Mouse (Mus musculus): ENCODE measurements at regions not wholly inside any gene's neighbourhood (a gene's known extent, or its start where the extent isn't known, plus 50 kb on each side); places are given as distances from the start of the nearest gene placed in this dataset.
A peak's percentile ranks its signal among the peaks of the same experiment; 100 is the strongest.

DNA sequence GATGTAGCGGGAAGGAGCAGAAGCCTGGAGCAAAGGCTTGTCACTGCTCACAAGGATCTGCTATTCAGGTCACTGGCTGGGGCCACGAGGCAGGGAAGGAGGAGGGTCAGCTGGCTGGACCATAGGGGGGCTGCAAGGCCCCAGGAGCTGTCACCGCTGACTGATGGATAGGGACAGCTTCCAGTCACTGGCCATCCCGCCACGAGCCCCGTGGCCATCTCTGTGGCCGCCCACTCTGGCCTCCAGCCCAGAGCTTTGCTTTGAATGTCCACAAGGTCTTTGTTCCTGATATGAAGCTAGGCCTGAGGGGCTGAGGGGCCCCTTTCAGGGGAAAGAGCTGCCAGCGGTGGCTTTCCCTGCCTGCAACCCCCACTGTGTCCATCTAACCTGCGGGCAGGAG is 111.9 kb downstream of the Mn1 start:
- Histone ChIP-seq H3K9me3 (ENCODE audit: low read length) (no peaks in the 10 kb centered on the region), H3K36me3 (ENCODE audit: insufficient read depth, low read length) (no peaks in the 10 kb centered on the region), H3K4me2 (replicated peaks; ENCODE audit: low read depth, low read length) (no peak overlapping the region), H3K27me3 (replicated peaks; ENCODE audit: insufficient read depth, low read length) (no peaks in the 10 kb centered on the region), H3K4me1 (ENCODE audit: insufficient read depth, low read depth, low read length) (no peaks in the 10 kb centered on the region; the same call in 1 of the 2 replicates), H3K27ac (ENCODE audit: low read length) (no peak overlapping the region), H3K9ac (replicated peaks; ENCODE audit: low read depth) (no peak overlapping the region), H3K4me3 (ENCODE audit: low read depth, low read length) (no peak overlapping the region)
- DNase-seq (ENCODE audit: low spot score) (no peak), ATAC-seq (no peak)
- 33% methylated on average over 9 of the region's 9 CpGs for WGBS
- no peak for TF ChIP-seq CTCF (IDR thresholded peaks at IDR 0.05)
- TF ChIP-seq EP300 (IDR thresholded peaks at IDR 0.05) = no peak

DNA sequence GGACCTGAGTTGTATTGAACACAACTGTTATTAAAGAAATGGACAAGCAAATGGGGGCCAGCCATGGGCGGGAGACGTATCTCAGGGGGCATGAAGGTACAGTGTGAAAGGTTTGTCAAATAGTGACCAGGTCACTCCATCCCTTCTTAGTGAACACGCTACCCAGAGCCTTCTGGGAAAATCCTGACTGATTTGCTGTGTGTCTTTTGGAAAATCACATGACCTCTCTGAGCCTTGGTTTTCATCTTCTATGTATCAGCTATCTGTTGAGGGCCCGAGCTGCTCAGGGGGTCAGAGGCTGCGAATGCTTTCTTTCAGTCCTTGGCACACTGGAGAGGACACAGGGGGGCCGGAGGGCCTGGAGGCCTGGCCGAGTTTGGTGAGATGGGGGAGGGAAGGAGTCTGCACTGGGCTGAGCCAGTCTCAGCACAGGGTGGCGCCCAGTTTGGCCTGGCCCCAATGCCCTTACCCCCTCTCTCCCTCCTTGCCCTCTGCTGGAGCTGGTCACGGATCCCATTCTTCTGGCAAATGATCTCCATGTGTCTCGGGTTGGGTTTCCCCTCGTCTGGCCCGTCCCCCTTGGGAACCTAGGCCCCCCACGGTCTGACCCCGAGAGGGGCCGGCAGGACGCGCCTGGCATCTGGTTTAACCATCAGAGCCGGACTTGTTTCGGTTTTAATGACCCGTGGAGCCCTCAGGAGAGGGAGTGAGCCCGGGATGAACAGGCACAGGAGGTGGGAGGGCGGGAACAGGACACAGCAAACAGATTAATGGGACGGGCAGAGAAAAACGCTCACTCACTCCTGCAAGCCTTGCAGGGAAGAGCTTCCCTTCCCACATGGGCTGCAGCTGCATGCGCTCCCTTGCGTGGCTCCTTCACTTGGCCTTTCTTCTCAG is 113.7 kb downstream of the Mn1 start:
- WGBS = 30% methylated on average over 26 of the region's 26 CpGs
- H3K4me1 ChIP-seq (ENCODE audit: insufficient read depth, low read depth, low read length) = no peaks in the 10 kb centered on the region; the same call in 1 of the 2 replicates
- no peaks in the 10 kb centered on the region for H3K27me3 ChIP-seq (replicated peaks; ENCODE audit: insufficient read depth, low read length)
- ATAC-seq (peak; percentile 26; the same call in 1 of the 2 replicates), DNase-seq (ENCODE audit: low spot score) (no peak)
- no peak overlapping the region for H3K4me3 ChIP-seq (ENCODE audit: low read depth, low read length)
- H3K9ac ChIP-seq (replicated peaks; ENCODE audit: low read depth) = no peak overlapping the region
- H3K36me3 ChIP-seq (ENCODE audit: insufficient read depth, low read length) = no peaks in the 10 kb centered on the region
- H3K4me2 ChIP-seq (replicated peaks; ENCODE audit: low read depth, low read length) = peak overlapping the region; percentile 34; the same call in 1 of the 2 replicates
- TF ChIP-seq CTCF (IDR thresholded peaks at IDR 0.05) (no peak), EP300 (IDR thresholded peaks at IDR 0.05) (no peak)
- no peak overlapping the region for H3K27ac ChIP-seq (ENCODE audit: low read length)
- H3K9me3 ChIP-seq (ENCODE audit: low read length) = no peaks in the 10 kb centered on the region

DNA sequence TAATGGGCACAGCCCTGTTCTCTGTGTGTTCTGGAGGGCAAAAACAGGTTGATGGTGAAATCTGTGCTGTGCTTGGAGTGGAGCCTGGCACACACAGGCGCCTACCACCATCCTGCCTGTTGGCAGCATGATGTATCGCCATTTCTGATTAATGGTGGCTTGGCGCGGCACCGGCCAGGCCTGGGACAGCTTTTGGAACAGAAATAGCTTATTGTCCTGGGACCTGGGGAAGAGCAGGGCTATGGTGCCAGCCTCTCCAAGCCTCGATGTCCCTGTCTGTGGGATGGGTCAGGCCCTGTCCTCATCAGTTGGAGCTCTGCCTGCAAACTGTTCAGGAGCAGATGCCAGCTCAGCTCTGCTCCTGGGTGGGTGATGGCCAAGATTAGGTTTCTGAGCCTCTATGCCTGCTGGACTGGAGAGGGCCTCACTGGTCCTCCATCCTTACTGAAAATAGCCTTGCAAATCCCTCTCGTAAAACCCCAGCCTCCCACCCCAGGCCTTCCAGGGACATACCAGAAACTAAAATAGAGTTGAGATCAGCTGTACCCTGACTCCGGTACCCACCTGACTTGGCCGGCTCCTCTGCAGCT is 115.4 kb downstream of the Mn1 start:
- DNase-seq (ENCODE audit: low spot score) = no peak
- no peaks in the 10 kb centered on the region; the same call in 1 of the 2 replicates for H3K4me1 ChIP-seq (ENCODE audit: insufficient read depth, low read depth, low read length)
- WGBS = 86% methylated on average over 9 of the region's 9 CpGs
- H3K36me3 ChIP-seq (ENCODE audit: insufficient read depth, low read length) = no peaks in the 10 kb centered on the region
- no peak overlapping the region for H3K4me2 ChIP-seq (replicated peaks; ENCODE audit: low read depth, low read length)
- ATAC-seq = no peak
- TF ChIP-seq CTCF (IDR thresholded peaks at IDR 0.05) = no peak
- TF ChIP-seq EP300 (IDR thresholded peaks at IDR 0.05) = no peak
- H3K9ac ChIP-seq (replicated peaks; ENCODE audit: low read depth) = no peak overlapping the region
- H3K27me3 ChIP-seq (replicated peaks; ENCODE audit: insufficient read depth, low read length) = no peaks in the 10 kb centered on the region
- no peaks in the 10 kb centered on the region for H3K9me3 ChIP-seq (ENCODE audit: low read length)
- H3K27ac ChIP-seq (ENCODE audit: low read length) = no peak overlapping the region
- no peak overlapping the region for H3K4me3 ChIP-seq (ENCODE audit: low read depth, low read length)

DNA sequence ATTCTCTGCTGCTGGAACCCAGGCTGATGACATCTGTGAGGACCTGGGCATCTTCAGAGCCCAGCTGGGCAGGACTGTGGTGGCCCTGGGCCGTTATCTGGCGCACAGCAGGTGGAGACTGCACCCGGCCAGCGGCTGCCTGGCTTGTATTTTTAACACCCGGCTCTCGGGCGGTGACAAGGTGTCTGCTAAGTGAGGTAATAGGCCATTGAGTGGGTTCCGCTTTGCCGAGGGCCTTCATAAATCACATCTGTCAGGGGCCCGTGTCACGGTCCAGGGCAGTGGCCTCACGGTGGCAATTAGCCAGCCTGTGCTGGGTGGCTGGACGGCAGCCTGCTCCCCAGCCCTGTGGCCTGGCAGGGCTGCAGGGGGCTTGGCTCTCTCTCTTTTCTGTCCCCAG is 118.8 kb downstream of the Mn1 start:
- H3K4me1 ChIP-seq (ENCODE audit: insufficient read depth, low read depth, low read length) = no peaks in the 10 kb centered on the region
- H3K36me3 ChIP-seq (ENCODE audit: insufficient read depth, low read length) = no peaks in the 10 kb centered on the region
- H3K4me3 ChIP-seq (ENCODE audit: low read depth, low read length) = no peak overlapping the region
- H3K27ac ChIP-seq (ENCODE audit: low read length) = no peak overlapping the region
- 10% methylated on average over 11 of the region's 13 CpGs for WGBS
- no peaks in the 10 kb centered on the region for H3K9me3 ChIP-seq (ENCODE audit: low read length)
- no peaks in the 10 kb centered on the region for H3K27me3 ChIP-seq (replicated peaks; ENCODE audit: insufficient read depth, low read length)
- no peak for TF ChIP-seq EP300 (IDR thresholded peaks at IDR 0.05)
- no peak for TF ChIP-seq CTCF (IDR thresholded peaks at IDR 0.05)
- no peak overlapping the region for H3K9ac ChIP-seq (replicated peaks; ENCODE audit: low read depth)
- peak; percentile 55 for ATAC-seq
- H3K4me2 ChIP-seq (replicated peaks; ENCODE audit: low read depth, low read length) = no peak overlapping the region
- no peak for DNase-seq (ENCODE audit: low spot score)

DNA sequence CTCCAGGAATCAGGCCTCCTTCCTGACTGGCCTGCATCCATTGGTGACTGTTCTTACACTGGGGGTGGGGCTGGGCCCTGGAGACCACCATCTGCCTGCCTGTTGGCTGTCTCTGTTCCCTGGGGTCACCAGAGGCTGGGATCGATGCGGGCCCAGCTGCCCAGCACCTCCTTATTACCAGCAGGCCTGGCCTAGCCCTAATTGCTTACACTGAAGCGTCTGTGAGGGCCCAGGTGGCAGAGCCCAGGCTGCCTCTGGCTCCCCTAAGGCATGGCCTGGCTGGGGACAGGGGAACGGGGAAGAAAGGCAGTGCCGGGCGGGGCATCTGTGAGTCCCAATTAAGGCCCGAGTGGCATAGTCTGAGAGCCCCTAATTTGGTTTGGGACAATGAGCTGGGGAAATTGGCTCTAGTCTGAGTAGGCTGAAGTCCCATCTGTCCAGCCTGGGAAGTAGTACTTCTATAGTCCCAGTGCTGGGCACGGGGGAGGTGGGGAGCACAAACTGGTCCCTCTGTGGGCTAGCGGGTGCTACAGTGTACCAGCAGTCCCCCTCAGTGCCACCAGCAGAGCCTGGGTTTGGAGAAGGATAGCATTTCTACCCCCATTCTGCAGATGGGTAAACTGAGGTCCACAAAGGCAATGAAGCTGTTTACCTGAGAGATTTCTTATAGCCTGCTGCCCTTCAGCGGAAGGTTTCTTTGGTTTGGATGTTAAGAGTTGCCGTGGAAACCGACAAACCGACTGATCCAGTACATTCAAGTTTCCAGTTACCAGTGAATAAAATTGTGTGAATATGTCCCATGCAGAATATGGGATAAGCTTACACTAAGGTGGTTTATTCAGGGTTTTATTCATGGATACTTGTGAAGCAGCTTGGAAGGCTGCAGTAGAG is 121.6 kb downstream of the Mn1 start:
- H3K4me1 ChIP-seq (ENCODE audit: insufficient read depth, low read depth, low read length) = no peaks in the 10 kb centered on the region
- no peaks in the 10 kb centered on the region for H3K27me3 ChIP-seq (replicated peaks; ENCODE audit: insufficient read depth, low read length)
- H3K9ac ChIP-seq (replicated peaks; ENCODE audit: low read depth) = no peak overlapping the region
- DNase-seq (ENCODE audit: low spot score) = no peak
- no peak overlapping the region for H3K27ac ChIP-seq (ENCODE audit: low read length)
- WGBS = 81% methylated on average over 13 of the region's 13 CpGs
- TF ChIP-seq EP300 (IDR thresholded peaks at IDR 0.05) (no peak), CTCF (IDR thresholded peaks at IDR 0.05) (no peak)
- no peak overlapping the region for H3K4me2 ChIP-seq (replicated peaks; ENCODE audit: low read depth, low read length)
- H3K9me3 ChIP-seq (ENCODE audit: low read length) = no peaks in the 10 kb centered on the region
- H3K4me3 ChIP-seq (ENCODE audit: low read depth, low read length) = no peak overlapping the region
- ATAC-seq = no peak
- H3K36me3 ChIP-seq (ENCODE audit: insufficient read depth, low read length) = no peaks in the 10 kb centered on the region

DNA sequence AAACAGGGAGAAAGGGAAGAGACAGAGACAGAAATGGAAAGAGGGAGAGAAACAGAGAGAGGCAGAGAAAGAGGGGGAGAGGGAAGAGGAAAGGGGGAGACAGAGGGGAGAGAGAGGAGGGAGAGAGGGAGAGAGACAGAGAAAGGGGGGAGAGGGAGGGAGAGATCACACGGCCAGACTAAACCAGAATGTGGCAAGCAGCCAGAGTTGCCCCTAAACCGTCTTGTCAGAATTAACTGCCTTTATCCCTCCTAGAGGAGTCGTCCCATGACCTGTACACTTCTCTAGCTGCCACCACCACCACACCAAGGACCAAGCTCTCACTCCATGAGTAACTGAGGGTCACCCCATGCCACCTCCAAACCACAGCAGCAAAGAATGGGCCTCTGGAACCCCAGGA is 123.3 kb downstream of the Mn1 start:
- no peak for ATAC-seq
- TF ChIP-seq CTCF (IDR thresholded peaks at IDR 0.05) = no peak
- TF ChIP-seq EP300 (IDR thresholded peaks at IDR 0.05) = no peak
- Histone ChIP-seq H3K4me2 (replicated peaks; ENCODE audit: low read depth, low read length) (no peak overlapping the region), H3K27me3 (replicated peaks; ENCODE audit: insufficient read depth, low read length) (no peaks in the 10 kb centered on the region), H3K4me3 (ENCODE audit: low read depth, low read length) (no peak overlapping the region), H3K9ac (replicated peaks; ENCODE audit: low read depth) (no peak overlapping the region), H3K9me3 (ENCODE audit: low read length) (no peaks in the 10 kb centered on the region), H3K4me1 (ENCODE audit: insufficient read depth, low read depth, low read length) (no peaks in the 10 kb centered on the region), H3K36me3 (ENCODE audit: insufficient read depth, low read length) (no peaks in the 10 kb centered on the region), H3K27ac (ENCODE audit: low read length) (no peak overlapping the region)
- WGBS = 10% methylated on average over 3 of the region's 3 CpGs
- no peak for DNase-seq (ENCODE audit: low spot score)

All from lung, postnatal 0 days (tissue).